Mouse (Mus musculus) G1E (cell line): ENCODE results near the gene Baz2b.

Source experiments
- CTCF ChIP-seq: IDR thresholded peaks from 2 replicates; pipeline ENCODE4 v1.5.1; 2012; ENCODE audit warnings: low read depth, low read length, inconsistent platforms, mixed read lengths
- GATA1 ChIP-seq: IDR thresholded peaks from 2 replicates; pipeline ENCODE4 v1.6.1; 2012; ENCODE audit warnings: borderline replicate concordance, low read length, inconsistent platforms, mixed read lengths
- GATA2 ChIP-seq: IDR thresholded peaks from 2 replicates; pipeline ENCODE4 v1.6.1; 2012; ENCODE audit warnings: low read depth, low read length, inconsistent platforms, borderline replicate concordance
- POLR2AphosphoS5 ChIP-seq: IDR thresholded peaks from 2 replicates; pipeline ENCODE4 v1.6.1; 2012; ENCODE audit warnings: low read depth, low read length, inconsistent platforms; ENCODE audit not compliant: insufficient replicate concordance

DNA sequence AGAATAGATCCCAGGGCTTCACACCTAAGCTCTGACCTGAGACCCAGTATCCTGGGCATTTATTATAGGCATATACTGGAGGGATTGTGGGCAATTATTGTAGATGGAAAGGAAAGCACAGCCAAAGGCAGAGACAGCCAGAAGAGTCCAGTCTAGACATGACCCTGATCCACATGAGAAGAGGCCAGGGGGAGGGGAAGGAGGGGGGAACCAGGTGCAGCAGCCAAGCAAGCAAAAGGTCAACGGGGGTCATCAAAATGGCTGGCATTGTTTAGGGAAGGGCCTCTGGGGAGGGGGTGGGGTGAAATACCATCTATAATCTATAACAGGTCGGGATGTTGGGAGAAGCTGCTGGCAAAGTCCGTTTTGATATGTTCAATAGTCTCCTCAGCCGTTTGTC, 128.8 kb downstream of the Baz2b start:
- TF ChIP-seq CTCF (no peak), GATA1 (no peak), POLR2AphosphoS5 (no peak), GATA2 (no peak)
